Mouse (Mus musculus): ENCODE results near the gene Mrpl34. TPM values are rescaled to one million over a fixed set of nuclear protein-coding genes. Genes with fewer than 3 reads are reported as not detected.

Gene Mrpl34
- polyA plus RNA-seq, 1 experiment from 2014 or later, result 165 TPM

GRCm38 (mm10) chr8:71515043-71515442, 50.3 kb downstream of the Mrpl34 start:
- 65% methylated on average over 5 of the region's 5 CpGs for WGBS
- no peaks in the 10 kb centered on the region for H3K36me3 ChIP-seq
- no peak overlapping the region for H3K9ac ChIP-seq
- peaks cover 23% of the 10 kb centered on the region for H3K27me3 ChIP-seq (replicated peaks)
- no peak overlapping the region for H3K4me3 ChIP-seq
- H3K27ac ChIP-seq (replicated peaks), result no peak overlapping the region
- H3K9me3 ChIP-seq, result no peaks in the 10 kb centered on the region
- no peak for ATAC-seq (ENCODE audit: extremely low read depth, insufficient number of reproducible peaks, low FRiP score, low TSS enrichment)
- H3K4me1 ChIP-seq, result no peaks in the 10 kb centered on the region; the same call in 1 of the 2 replicates
- H3K4me2 ChIP-seq, result no peak overlapping the region

Other genes with a start within 250 kb of the Mrpl34 start
- gene Myo9b, start 192.2 kb upstream of the Mrpl34 start, polyA plus RNA-seq (2015; fragmentation: Nextera tagmentation; extraction: Ambion mirVana), result 14.5 and 16.3 TPM in 2 replicates
- 126 and 154 TPM in 2 replicates for gene Haus8, start 192.0 kb upstream of the Mrpl34 start, polyA plus RNA-seq (2015; fragmentation: Nextera tagmentation; extraction: Ambion mirVana)
- gene Use1, start 98.1 kb upstream of the Mrpl34 start, polyA plus RNA-seq (2015; fragmentation: Nextera tagmentation; extraction: Ambion mirVana), result 69.1 and 78.1 TPM in 2 replicates
- 4.3 and 4.4 TPM in 2 replicates for gene Ocel1, start 93.7 kb upstream of the Mrpl34 start, polyA plus RNA-seq (2015; fragmentation: Nextera tagmentation; extraction: Ambion mirVana)
- gene Nr2f6, start 83.0 kb upstream of the Mrpl34 start, polyA plus RNA-seq (2015; fragmentation: Nextera tagmentation; extraction: Ambion mirVana), result 36.6 and 40.9 TPM in 2 replicates
- 9.2 and 10.2 TPM in 2 replicates for gene Ushbp1, start 69.2 kb upstream of the Mrpl34 start, polyA plus RNA-seq (2015; fragmentation: Nextera tagmentation; extraction: Ambion mirVana)
- gene Babam1, start 68.1 kb upstream of the Mrpl34 start, polyA plus RNA-seq (2015; fragmentation: Nextera tagmentation; extraction: Ambion mirVana), result 89.7 and 91.8 TPM in 2 replicates
- gene Ankle1, start 58.9 kb upstream of the Mrpl34 start, polyA plus RNA-seq (2015; fragmentation: Nextera tagmentation; extraction: Ambion mirVana), result 27.6 and 29.4 TPM in 2 replicates
- 33.0 and 35.5 TPM in 2 replicates for gene Abhd8, start 1.3 kb upstream of the Mrpl34 start, polyA plus RNA-seq (2015; fragmentation: Nextera tagmentation; extraction: Ambion mirVana)
- 75.6 and 87.1 TPM in 2 replicates for gene Dda1, start 4.2 kb downstream of the Mrpl34 start, polyA plus RNA-seq (2015; fragmentation: Nextera tagmentation; extraction: Ambion mirVana)
- 0.63 and 0.78 TPM in 2 replicates for gene Ano8, start 21.0 kb downstream of the Mrpl34 start, polyA plus RNA-seq (2015; fragmentation: Nextera tagmentation; extraction: Ambion mirVana)
- gene Gtpbp3, start 23.1 kb downstream of the Mrpl34 start, polyA plus RNA-seq (2015; fragmentation: Nextera tagmentation; extraction: Ambion mirVana), result 11.6 and 12.6 TPM in 2 replicates
- gene Plvap, start 46.8 kb downstream of the Mrpl34 start, polyA plus RNA-seq (2015; fragmentation: Nextera tagmentation; extraction: Ambion mirVana), result 133 and 135 TPM in 2 replicates
- 0.48 and 0.65 TPM in 2 replicates for gene Ccdc194, start 60.8 kb downstream of the Mrpl34 start, polyA plus RNA-seq (2015; fragmentation: Nextera tagmentation; extraction: Ambion mirVana)
- gene Bst2, start 72.5 kb downstream of the Mrpl34 start, polyA plus RNA-seq (2015; fragmentation: Nextera tagmentation; extraction: Ambion mirVana), result 34.0 and 39.5 TPM in 2 replicates
- 58.8 and 59.5 TPM in 2 replicates for gene Mvb12a, start 78.0 kb downstream of the Mrpl34 start, polyA plus RNA-seq (2015; fragmentation: Nextera tagmentation; extraction: Ambion mirVana)
- 0.27 and 0.41 TPM in 2 replicates for gene Tmem221, start 93.9 kb downstream of the Mrpl34 start, polyA plus RNA-seq (2015; fragmentation: Nextera tagmentation; extraction: Ambion mirVana)
- gene Nxnl1, start 101.6 kb downstream of the Mrpl34 start, polyA plus RNA-seq (2015; fragmentation: Nextera tagmentation; extraction: Ambion mirVana), result not detected in 2 replicates
- gene Slc27a1, start 103.9 kb downstream of the Mrpl34 start, polyA plus RNA-seq (2015; fragmentation: Nextera tagmentation; extraction: Ambion mirVana), result 18.2 and 18.3 TPM in 2 replicates
- 169 and 172 TPM in 2 replicates for gene Pgls, start 127.2 kb downstream of the Mrpl34 start, polyA plus RNA-seq (2015; fragmentation: Nextera tagmentation; extraction: Ambion mirVana)
- 1.2 and 1.8 TPM in 2 replicates for gene Fam129c, start 132.7 kb downstream of the Mrpl34 start, polyA plus RNA-seq (2015; fragmentation: Nextera tagmentation; extraction: Ambion mirVana)
- 54.8 and 58.3 TPM in 2 replicates for gene Colgalt1, start 146.0 kb downstream of the Mrpl34 start, polyA plus RNA-seq (2015; fragmentation: Nextera tagmentation; extraction: Ambion mirVana)
- gene Unc13a, start 206.8 kb downstream of the Mrpl34 start, polyA plus RNA-seq (2015; fragmentation: Nextera tagmentation; extraction: Ambion mirVana), result 0.39 and 0.40 TPM in 2 replicates
- 7.6 and 7.7 TPM in 2 replicates for gene Jak3, start 211.3 kb downstream of the Mrpl34 start, polyA plus RNA-seq (2015; fragmentation: Nextera tagmentation; extraction: Ambion mirVana)
- gene Insl3, start 224.3 kb downstream of the Mrpl34 start, polyA plus RNA-seq (2015; fragmentation: Nextera tagmentation; extraction: Ambion mirVana), result 1.5 and 2.1 TPM in 2 replicates
- gene B3gnt3, start 236.8 kb downstream of the Mrpl34 start, polyA plus RNA-seq (2015; fragmentation: Nextera tagmentation; extraction: Ambion mirVana), result 2.8 and 3.3 TPM in 2 replicates

All from heart, embryonic 13.5 days (tissue).